ENCODE assay signal across 27 mouse cellular contexts in genomic region chr2:164899034-164899433, GRCm38 (mm10). TPM values are rescaled to one million over a fixed set of nuclear protein-coding genes. Genes with fewer than 3 reads are reported as not detected.
"Had no signal": no experiment of that assay in that cellular context is flagged by ENCODE, and none has a peak within 500 bp of the region (broad histone marks: within the 10 kb centered on the region; RNA-seq: fewer than 3 reads in every experiment).

No protein-coding gene starts in this region.

- H3K27me3 ChIP-seq: embryonic facial prominence, embryonic 12.5 days; embryonic facial prominence, embryonic 13.5 days; embryonic facial prominence, embryonic 15.5 days; forebrain, embryonic 12.5 days; forebrain, embryonic 13.5 days; forebrain, embryonic 15.5 days had no signal

- ATAC-seq: forebrain, embryonic 13.5 days; forebrain, embryonic 14.5 days; forebrain, embryonic 15.5 days; forebrain, embryonic 16.5 days; forebrain, postnatal 0 days had no signal

- H3K4me3 ChIP-seq: embryonic facial prominence, embryonic 10.5 days; embryonic facial prominence, embryonic 12.5 days; embryonic facial prominence, embryonic 13.5 days; embryonic facial prominence, embryonic 15.5 days; erythroblast, embryonic 14.5 days; forebrain, embryonic 10.5 days; forebrain, embryonic 12.5 days; forebrain, embryonic 13.5 days; forebrain, embryonic 15.5 days; heart, adult 2 months had no signal

- H3K4me1 ChIP-seq: embryonic facial prominence, embryonic 10.5 days; embryonic facial prominence, embryonic 12.5 days; embryonic facial prominence, embryonic 13.5 days; embryonic facial prominence, embryonic 15.5 days; forebrain, embryonic 10.5 days; forebrain, embryonic 12.5 days; forebrain, embryonic 13.5 days; forebrain, embryonic 15.5 days had no signal

- H3K27ac ChIP-seq: embryonic facial prominence, embryonic 10.5 days; embryonic facial prominence, embryonic 12.5 days; embryonic facial prominence, embryonic 13.5 days; embryonic facial prominence, embryonic 15.5 days; forebrain, embryonic 10.5 days; forebrain, embryonic 12.5 days; forebrain, embryonic 13.5 days; forebrain, embryonic 15.5 days; heart, adult 2 months had no signal

- H3K9me3 ChIP-seq: embryonic facial prominence, embryonic 10.5 days; embryonic facial prominence, embryonic 12.5 days; embryonic facial prominence, embryonic 13.5 days; embryonic facial prominence, embryonic 15.5 days; forebrain, embryonic 10.5 days; forebrain, embryonic 12.5 days; forebrain, embryonic 13.5 days; forebrain, embryonic 15.5 days had no signal

- H3K4me2 ChIP-seq: embryonic facial prominence, embryonic 12.5 days; embryonic facial prominence, embryonic 13.5 days; embryonic facial prominence, embryonic 15.5 days; forebrain, embryonic 12.5 days; forebrain, embryonic 13.5 days; forebrain, embryonic 15.5 days had no signal

- H3K9ac ChIP-seq: embryonic facial prominence, embryonic 12.5 days; embryonic facial prominence, embryonic 13.5 days; embryonic facial prominence, embryonic 15.5 days; forebrain, embryonic 12.5 days; forebrain, embryonic 13.5 days; forebrain, embryonic 15.5 days; forebrain, postnatal 0 days had no signal

- DNase-seq: cerebellum, adult 2 months; cerebellum, adult 8-10 months; cerebellum, adult 9-10 months; cerebellum, adult 9-11 months; cerebellum, postnatal 10 days; cerebellum, postnatal 36 days; embryo, embryonic 11 days; forebrain, postnatal 0 days; gastrocnemius, postnatal 10 days; gastrocnemius, postnatal 14 days; gastrocnemius, postnatal 25 days; heart, adult 11 months; heart, adult 18-20 months; heart, adult 2 months had no signal

RNA-seq across cellular contexts. Expression of gene Pltp, which starts 41.5 kb away (rescaled TPM):
- total RNA-seq: common myeloid progenitor, adult 5-6 weeks; granulocyte monocyte progenitor cell, adult 5-6 weeks had no signal

RNA-seq across cellular contexts. Expression of gene Mmp9, which starts 41.5 kb away (rescaled TPM):
- polyA plus RNA-seq: erythroblast, embryonic 14.5 days had no signal
